Mouse (Mus musculus) kidney, postnatal 4 days (tissue): ENCODE data around the gene Macf1.
"Not testable (repeated sequence)": the region's sequence is repeated elsewhere in the genome, so short reads cannot be mapped to it uniquely, and the experiment has no call there.

Experiments
- DNase-seq, 2 experiments: peaks; one replicate each; pipeline ENCODE4 v3.0.0; 2021; ENCODE audit warnings: mixed read lengths in 2 of 2

Gene Macf1

GRCm38 (mm10) chr4:123633370-123633769, 50.8 kb downstream of the Macf1 start:
- DNase-seq: peak; percentile 81 to 88

DNA sequence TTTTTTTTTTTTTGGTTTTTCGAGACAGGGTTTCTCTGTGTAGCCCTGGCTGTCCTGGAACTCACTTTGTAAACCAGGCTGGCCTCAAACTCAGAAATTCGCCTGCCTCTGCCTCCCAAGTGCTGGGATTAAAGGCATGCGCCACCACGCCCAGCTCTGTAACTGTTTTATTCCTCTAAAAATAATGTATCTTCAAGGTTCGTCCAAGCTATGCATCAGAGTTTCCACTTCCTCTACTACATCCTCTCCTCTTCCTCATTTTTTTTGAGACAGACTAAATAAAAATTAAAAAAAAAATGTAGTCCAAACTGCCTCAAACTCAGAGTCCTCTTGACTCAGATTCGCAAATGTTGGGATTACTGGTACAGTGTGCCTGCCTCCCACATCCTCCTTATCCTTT, 52.0 kb downstream of the Macf1 start:
- DNase-seq: not testable (repeated sequence)

- DNase-seq: no peak
Measured at GRCm38 (mm10) chr4:123631654-123632053, 52.5 kb downstream of the Macf1 start.

GRCm38 (mm10) chr4:123627683-123628082, 56.5 kb downstream of the Macf1 start:
- no peak for DNase-seq

GRCm38 (mm10) chr4:123625332-123626072, 58.7 kb downstream of the Macf1 start:
- DNase-seq: no peak

DNA sequence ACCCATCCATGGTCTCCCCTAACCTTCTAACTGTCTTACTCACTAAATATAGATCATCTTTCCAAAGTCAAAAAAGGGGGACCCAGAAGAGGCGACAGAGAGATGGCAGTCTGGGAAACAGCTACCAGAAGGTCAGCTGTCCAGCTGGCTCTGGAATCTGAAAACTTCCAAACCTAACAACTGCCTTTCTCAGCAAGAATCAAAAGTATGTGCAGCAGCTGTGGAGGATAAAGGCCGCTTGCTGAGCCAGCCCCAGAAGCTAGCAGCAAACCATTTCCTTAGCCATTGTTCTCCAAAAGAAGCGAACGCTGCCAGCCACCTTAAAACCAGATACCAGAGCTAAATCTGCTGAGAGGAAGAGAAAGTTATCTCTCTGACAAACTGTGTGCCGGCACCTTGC, 59.7 kb downstream of the Macf1 start:
- DNase-seq: peak; percentile 62 to 73

- no peak for DNase-seq
Measured at GRCm38 (mm10) chr4:123623742-123624151, 60.4 kb downstream of the Macf1 start.

DNA sequence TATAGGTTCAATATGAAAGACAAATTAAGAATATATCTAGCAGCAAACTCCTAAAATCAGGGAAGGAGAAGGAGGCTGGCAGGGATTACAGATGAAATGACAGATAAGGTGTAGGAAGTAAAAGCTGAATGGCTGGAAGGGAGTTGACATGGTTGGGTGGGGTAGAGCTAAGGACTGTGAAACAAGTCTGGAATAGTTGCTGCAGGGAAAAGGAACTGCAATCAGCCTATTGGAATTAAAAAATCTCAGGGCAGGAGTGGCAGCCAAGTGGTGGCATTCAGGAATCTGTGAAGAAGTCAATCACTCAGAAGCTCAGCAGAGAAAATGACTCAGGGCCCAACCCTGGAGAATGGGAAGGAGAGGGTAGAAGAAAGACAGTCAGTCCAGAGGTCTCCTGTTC, 62.4 kb downstream of the Macf1 start:
- no peak for DNase-seq

DNA sequence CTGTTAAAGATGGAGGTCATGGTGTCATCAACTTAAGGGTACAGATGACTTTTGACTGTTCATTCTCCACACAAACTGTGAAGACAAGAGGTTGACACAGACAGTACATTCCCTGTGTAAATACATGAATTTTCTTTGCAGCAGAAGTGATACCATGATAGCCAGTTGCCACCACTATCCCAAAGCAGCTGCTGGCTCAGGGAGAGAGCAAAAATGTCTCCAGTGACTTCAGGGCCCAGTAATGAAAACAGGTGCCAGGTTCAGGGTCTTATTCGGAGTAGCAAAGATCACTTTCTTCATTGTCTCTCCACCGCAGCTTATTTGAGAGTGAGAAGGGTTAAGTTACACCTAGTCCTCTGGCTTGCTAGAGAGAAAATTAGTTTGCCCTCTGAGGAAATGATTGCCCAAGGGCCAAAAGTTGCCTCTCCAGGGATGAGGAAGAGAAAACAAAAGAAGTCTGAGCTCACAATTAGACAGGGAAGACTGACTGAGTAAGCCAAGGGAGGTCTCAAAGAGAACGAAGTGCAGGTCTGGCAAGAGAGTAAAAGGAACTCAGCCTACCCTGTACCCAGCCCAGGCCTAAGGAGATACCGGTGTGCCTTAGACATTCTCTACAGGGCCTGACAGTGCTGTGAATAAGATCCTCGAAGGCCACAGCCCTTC, 66.3 kb downstream of the Macf1 start:
- DNase-seq: no peak

DNA sequence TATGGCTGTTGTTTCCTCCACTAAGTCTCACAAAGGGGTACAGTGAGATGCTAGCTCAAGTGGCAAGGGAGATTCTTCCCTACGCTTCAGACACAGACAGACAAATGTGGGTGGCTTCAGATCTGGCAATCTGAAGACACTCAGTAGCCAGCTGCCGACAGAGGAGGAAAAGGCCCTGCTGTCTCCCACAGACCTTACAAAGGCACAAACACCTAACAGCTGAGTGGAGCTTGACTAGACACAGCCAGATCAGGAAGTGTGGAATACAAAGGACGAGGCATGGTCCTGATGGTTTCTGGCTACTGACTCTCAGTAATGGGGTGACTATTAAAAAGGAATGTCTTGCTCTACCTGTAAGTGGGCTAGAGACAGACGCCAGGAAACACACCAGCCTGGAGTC, 67.2 kb downstream of the Macf1 start:
- DNase-seq: no peak

DNA sequence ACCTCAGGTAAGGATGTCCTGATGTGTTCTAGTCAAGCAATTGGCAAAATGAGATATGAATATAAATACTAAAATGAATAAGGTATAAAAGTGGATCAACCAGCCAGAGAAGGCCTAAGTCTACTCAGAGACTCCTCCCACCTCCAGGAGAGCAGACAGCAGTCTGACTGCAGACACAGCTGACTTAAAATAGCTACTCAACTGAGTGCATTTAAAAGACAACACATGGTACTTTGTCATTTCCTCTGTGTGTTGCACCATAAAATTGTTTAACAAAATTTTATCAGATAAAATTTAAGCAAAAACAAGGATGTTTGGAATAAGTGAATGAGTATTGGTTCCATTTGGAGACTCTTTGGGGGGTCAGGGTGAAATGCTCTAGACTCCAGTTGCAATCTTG, 67.7 kb downstream of the Macf1 start:
- no peak for DNase-seq

- DNase-seq: peak in 1 of 2 experiments; percentile 44
Measured at GRCm38 (mm10) chr4:123613309-123613947, 70.7 kb downstream of the Macf1 start.

DNA sequence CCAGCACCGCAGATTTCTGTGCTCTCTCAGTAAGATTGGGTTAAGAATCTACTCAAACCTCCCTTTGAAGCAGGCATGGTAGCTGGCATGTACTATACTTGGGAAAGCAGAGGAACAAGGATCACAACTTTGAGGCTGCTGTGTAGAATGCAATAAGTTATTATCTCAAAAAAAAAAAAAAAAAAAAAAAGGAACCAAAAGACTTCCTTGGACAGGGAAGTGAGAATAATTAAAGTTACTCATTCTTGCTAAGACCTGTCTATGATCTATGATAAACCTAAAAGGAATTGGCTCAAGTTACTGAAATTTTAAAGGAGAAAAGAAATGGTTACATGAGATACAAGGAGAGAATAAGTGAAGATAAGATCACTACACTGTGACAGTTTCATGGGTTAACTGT, 72.2 kb downstream of the Macf1 start:
- no peak for DNase-seq

DNA sequence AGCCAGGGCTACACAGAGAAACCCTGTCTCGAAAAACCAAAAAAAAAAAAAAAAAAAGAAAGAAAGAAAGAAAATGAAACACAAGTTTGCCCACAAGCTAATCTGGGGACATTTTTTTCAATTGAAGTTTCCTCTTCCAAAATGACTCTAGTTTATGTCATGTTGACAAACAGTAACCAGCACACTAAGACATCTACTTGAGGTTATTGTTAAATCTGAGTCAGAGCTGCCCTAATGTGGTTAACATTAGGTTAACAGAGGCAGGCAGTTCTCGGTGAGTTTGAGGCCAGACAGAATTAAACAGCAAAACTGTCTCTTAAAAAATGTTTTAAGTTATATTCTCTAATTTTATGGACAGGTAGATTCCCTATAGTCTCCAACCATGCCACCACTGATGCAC, 72.9 kb downstream of the Macf1 start:
- DNase-seq: no peak

DNA sequence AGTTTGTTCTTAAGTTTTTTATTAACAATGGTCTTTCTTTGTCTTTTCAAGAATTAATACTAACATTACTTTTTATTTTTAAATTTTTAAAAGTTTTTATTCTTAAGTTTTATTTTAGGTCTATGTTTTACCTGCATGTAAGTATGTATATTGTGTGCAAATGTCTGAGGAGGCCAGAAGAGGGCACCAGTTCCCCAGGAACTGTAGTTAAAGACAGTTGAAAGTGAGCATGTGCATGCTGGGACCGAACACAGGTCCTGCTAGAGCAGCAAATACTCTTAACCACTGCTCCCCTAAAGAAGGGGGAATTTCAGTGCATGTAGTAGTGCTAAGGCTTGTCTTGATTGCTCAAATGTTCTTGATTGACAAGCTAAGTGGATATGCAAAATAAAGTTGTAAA, 77.0 kb downstream of the Macf1 start:
- DNase-seq: no peak

DNA sequence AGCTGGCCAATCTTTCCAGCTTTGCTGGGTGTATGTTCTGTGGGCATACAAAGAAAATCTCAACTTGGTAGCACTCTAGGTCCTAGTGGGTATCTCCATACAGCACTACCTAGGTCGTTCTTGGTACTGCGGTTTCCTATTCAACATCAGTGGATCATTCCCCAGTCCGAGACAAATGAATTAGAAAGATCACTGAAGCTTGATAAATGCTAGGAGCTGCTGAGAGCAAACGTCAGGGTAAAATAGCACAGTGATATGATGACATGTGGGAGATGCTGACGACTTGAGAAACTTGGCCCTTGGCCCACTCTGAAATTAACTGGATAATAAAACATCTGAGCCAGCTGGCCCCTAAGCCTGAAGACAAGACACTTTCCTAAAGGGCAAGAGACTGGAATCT, 78.2 kb downstream of the Macf1 start:
- DNase-seq: no peak

DNA sequence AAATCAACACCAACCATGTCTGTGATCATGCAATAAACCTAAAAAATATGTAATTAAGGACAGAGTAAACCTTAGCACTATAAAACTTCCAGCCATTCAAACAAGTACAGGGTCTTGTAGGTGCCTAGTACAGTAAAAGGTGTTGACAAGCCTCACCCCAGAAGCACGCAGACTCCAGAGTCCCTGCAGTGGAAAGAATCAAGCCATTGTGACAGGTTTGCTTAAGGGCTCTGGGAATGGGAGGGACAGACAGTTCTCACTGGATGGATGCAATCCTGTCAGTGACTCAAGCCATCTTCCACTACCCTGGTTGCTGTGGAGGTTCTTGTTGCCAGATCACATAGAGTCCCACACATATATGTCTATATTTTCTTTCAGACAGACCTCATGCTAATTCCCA, 78.9 kb downstream of the Macf1 start:
- no peak for DNase-seq

DNA sequence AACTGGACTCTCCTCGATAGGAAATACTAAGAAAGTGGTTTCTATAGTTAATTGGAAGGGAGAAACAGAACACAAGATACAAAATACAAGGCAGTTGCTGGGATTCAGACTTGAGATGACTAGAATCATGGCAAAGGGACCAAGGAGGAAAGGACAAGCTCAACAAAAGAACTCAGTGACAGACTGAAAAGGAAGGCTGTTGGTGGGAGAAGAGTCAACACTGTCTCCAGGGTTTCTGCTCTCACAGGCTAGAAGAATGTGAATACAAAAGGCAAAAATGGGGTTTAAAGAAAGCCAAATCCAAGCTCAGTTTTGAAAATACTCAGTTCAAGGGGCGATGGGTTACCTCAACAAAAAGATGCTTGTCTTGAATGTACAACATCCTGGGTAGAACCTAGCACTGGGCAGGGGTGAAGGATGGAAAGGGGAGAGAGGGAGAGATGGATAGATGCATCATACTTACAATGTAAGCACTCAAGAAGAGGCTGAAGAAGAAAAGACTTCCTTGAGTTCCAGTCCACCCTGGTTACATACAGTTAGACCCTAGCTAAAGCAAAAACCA, 81.4 kb downstream of the Macf1 start:
- no peak for DNase-seq

DNA sequence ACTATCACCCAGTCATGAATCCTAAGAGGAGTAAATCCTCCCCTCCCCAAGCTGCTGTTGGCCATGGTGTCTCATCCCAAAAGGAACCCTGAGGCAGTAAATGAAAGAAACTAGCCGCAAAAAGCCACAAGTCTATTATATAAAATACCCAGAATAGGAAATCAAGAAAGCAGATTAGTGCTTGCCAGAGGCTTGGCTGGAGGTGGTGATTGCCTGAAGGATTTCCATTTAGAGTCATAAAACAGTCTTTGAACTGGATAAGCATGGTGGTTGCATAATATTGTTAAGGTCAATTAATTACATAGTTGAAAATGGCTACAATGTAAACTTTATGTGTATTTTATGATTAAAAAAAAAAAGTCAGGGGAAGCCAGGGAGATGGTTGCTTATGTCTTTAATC, 83.1 kb downstream of the Macf1 start:
- no peak for DNase-seq

DNA sequence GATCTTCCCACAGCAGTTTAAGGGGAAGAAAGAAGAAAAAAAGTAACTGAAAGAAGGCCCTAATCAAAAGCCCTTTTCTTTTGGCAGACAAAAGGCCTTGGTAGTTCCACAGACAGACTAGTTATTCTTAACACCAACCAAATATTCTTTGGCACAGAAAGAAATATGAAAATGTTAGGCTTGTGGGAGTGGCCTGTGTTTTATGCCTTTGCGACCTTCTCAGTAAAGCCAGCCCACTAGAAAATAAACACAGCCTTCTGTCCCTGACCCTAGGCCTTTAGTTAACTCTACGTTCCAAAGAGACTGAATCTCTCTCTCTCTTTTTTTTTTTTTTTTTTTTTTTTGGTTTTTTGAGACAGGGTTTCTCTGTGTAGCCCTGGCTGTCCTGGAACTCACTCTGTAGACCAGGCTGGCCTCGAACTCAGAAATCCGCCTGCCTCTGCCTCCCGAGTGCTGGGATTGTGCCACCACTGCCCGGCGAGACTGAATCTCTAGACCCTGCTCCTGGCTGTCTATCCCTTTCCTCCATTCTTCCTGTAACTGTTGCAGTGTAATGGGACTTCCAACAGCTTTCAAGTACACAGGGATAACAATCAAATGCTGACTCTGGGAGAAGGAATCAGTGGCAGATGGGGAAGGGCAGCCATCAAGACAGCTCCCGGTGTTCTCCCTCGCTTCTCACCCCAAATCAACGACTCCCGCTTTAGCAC, 85.5 kb downstream of the Macf1 start:
- DNase-seq: no peak

- DNase-seq: peak; percentile 31 to 43
Measured at GRCm38 (mm10) chr4:123594381-123594806, 89.8 kb downstream of the Macf1 start.

- DNase-seq: peak; percentile 21 to 55
Measured at GRCm38 (mm10) chr4:123593664-123594063, 90.5 kb downstream of the Macf1 start.

- peak in 1 of 2 experiments; percentile 9 for DNase-seq
Measured at GRCm38 (mm10) chr4:123592046-123592445, 92.1 kb downstream of the Macf1 start.
